Mouse (Mus musculus) bone marrow, adult 2 months (tissue): ENCODE measurements around the gene Il1f8. TPM values are rescaled to one million over a fixed set of nuclear protein-coding genes. Genes with fewer than 3 reads are reported as not detected.
A peak's percentile ranks its signal among the peaks of the same experiment; 100 is the strongest.

Source experiments
- H3K27ac ChIP-seq: fragments of 200-500 bp; 2 replicates; pipeline ENCODE4 v1.5.1; 2012; ENCODE audit warnings: low read depth, mild to moderate bottlenecking, control low read depth, inconsistent platforms, low read length; ENCODE audit not compliant: control insufficient read depth, poor library complexity, insufficient read depth
- H3K4me1 ChIP-seq: fragments of 200-500 bp; 2 replicates; pipeline ENCODE4 v1.6.1; 2011; ENCODE audit warnings: low read length; ENCODE audit not compliant: control insufficient read depth, insufficient read depth
- H3K4me3 ChIP-seq: fragments of 200-500 bp; replicated peaks from 2 replicates; pipeline ENCODE3; 2011; ENCODE audit warnings: mild to moderate bottlenecking, low read depth, low read length, control low read depth; ENCODE audit not compliant: control insufficient read depth
- CTCF ChIP-seq: fragments of 200-500 bp; IDR thresholded peaks from 2 replicates; pipeline ENCODE4 v1.5.1; 2011; ENCODE audit warnings: low read length, control low read depth; ENCODE audit not compliant: control insufficient read depth, insufficient read depth
- POLR2A ChIP-seq: fragments of 200-500 bp; IDR thresholded peaks from 2 replicates; pipeline ENCODE4 v1.6.1; 2011; ENCODE audit warnings: low read depth, mild to moderate bottlenecking, control low read depth, low read length, borderline replicate concordance; ENCODE audit not compliant: control insufficient read depth
- WGBS: fragments of 180-500 bp; shearing (Covaris S2); methylation state at CpG from one replicate; pipeline ENCODE4 v1.1.7; 2018; 5-methylcytosine and 5-hydroxymethylcytosine counted together
- polyA plus RNA-seq: library from polyadenylated mRNA; stranded (reverse); fragments of >200 nt; gene quantifications from 2 replicates; pipeline ENCODE4 v1.2.4, GENCODE M21; 2011; ENCODE audit warnings: low replicate concordance; ENCODE audit not compliant: missing spikeins, insufficient read depth, insufficient read length

Il1f8 gene
- polyA plus RNA-seq, 1 experiment, result not detected

DNA sequence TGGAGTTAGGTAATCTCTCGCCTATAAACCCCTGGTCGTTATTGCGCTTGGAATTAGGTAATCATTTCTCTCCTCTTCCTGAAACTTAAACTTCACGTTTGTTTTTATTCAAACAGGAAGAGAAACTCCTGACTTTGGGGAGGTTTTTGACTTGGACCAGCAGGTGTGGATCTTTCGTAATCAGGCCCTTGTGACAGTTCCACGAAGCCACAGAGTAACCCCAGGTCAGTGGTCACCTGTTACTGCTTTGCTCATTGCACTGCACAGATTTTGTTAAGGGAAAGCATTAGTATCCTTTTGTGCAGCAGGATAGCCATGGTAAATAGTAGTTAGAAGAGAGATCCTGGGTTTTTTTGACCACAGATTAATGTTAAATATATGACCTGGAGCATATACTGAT, 34.6 kb downstream of the Il1f8 start:
- 17% methylated on average over 6 of the region's 6 CpGs for WGBS
- Histone ChIP-seq H3K27ac (no peak overlapping the region), H3K4me3 (no peak overlapping the region), H3K4me1 (no peaks in the 10 kb centered on the region; the same call in 1 of the 2 replicates)
- TF ChIP-seq POLR2A (no peak), CTCF (no peak)

DNA sequence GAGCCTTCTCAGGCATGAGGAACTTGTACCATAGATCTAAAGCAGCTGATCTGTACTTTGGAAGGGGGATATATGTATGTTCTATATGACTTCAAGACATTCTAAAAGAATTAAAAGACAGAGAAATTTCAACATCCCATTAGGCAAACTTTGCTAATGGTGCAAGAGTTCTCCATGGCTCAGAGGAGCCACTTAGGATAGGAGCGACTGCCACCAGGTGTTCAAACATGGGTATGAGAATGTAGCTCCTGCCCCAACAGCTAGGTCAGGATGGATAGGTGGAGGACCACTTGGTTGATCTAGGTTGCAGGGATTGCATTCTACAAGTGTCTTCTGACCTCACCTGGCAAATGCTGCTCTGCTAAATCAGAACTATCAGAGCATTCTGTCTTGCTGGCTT, 35.2 kb downstream of the Il1f8 start:
- TF ChIP-seq POLR2A, result no peak
- TF ChIP-seq CTCF, result peak; percentile 42; the same call in 1 of the 2 replicates
- 22% methylated on average over 1 of the region's 1 CpGs for WGBS
- peak overlapping the region; percentile 52 for H3K4me3 ChIP-seq
- no peaks in the 10 kb centered on the region; the same call in 1 of the 2 replicates for H3K4me1 ChIP-seq
- H3K27ac ChIP-seq, result no peak overlapping the region

Other genes with a start within 250 kb of the Il1f8 start
- gene Hnmt, start 103.8 kb upstream of the Il1f8 start, polyA plus RNA-seq, result 2.4 and 3.3 TPM in 2 replicates
- not detected in 2 replicates for gene Tbpl2, start 56.6 kb upstream of the Il1f8 start, polyA plus RNA-seq
- gene Il1f9, start 33.3 kb downstream of the Il1f8 start, polyA plus RNA-seq, result 3.7 and 18.1 TPM in 2 replicates
- not detected in 2 replicates for gene Il1f6, start 62.3 kb downstream of the Il1f8 start, polyA plus RNA-seq
- not detected in 2 replicates for gene Il1f5, start 123.8 kb downstream of the Il1f8 start, polyA plus RNA-seq
- not detected in 2 replicates for gene Il1f10, start 138.0 kb downstream of the Il1f8 start, polyA plus RNA-seq
- 5.5 and 21.4 TPM in 2 replicates for gene Il1rn, start 183.7 kb downstream of the Il1f8 start, polyA plus RNA-seq
- 20.3 and 32.2 TPM in 2 replicates for gene Psd4, start 214.4 kb downstream of the Il1f8 start, polyA plus RNA-seq